Mouse (Mus musculus) G1E (cell line): ENCODE results near the gene Xkr7. TPM values are rescaled to one million over a fixed set of nuclear protein-coding genes. Genes with fewer than 3 reads are reported as not detected.

ENCODE experiments used
- ATAC-seq: 2 replicates; pipeline ENCODE4 v1.8.0; 2016; ENCODE audit warnings: mild to moderate bottlenecking; ENCODE audit not compliant: insufficient number of reproducible peaks, poor library complexity, low FRiP score, severe bottlenecking; ENCODE audit errors: extremely low read depth
- DNase-seq: peaks from one replicate; pipeline ENCODE4 v3.0.0; 2012; ENCODE audit warnings: low spot score
- H3K27me3 ChIP-seq: 2 replicates; pipeline ENCODE4 v1.6.1; 2012; ENCODE audit warnings: mild to moderate bottlenecking, low read length, inconsistent platforms; ENCODE audit not compliant: insufficient read depth
- H3K36me3 ChIP-seq: replicated peaks from 2 replicates; pipeline ENCODE3; 2012; ENCODE audit warnings: mild to moderate bottlenecking, inconsistent platforms
- H3K4me1 ChIP-seq: 2 replicates; pipeline ENCODE4 v1.6.1; 2012; ENCODE audit warnings: low read depth, low read length, inconsistent platforms, mixed read lengths; ENCODE audit not compliant: insufficient read depth
- H3K4me3 ChIP-seq: 2 replicates; pipeline ENCODE4 v1.5.1; 2012; ENCODE audit warnings: low read depth, mild to moderate bottlenecking, inconsistent platforms, low read length, moderate library complexity, mixed read lengths
- H3K9me3 ChIP-seq: replicated peaks from 2 replicates; pipeline ENCODE4 v1.6.1; 2012; ENCODE audit warnings: inconsistent platforms
- CTCF ChIP-seq: IDR thresholded peaks from 2 replicates; pipeline ENCODE4 v1.5.1; 2012; ENCODE audit warnings: low read depth, low read length, inconsistent platforms, mixed read lengths
- GATA1 ChIP-seq: IDR thresholded peaks from 2 replicates; pipeline ENCODE4 v1.6.1; 2012; ENCODE audit warnings: borderline replicate concordance, low read length, inconsistent platforms, mixed read lengths
- GATA2 ChIP-seq: IDR thresholded peaks from 2 replicates; pipeline ENCODE4 v1.6.1; 2012; ENCODE audit warnings: low read depth, low read length, inconsistent platforms, borderline replicate concordance
- POLR2AphosphoS5 ChIP-seq: IDR thresholded peaks from 2 replicates; pipeline ENCODE4 v1.6.1; 2012; ENCODE audit warnings: low read depth, low read length, inconsistent platforms; ENCODE audit not compliant: insufficient replicate concordance
- TAL1 ChIP-seq: conservative IDR thresholded peaks from 2 replicates; pipeline ENCODE4 v1.6.1; 2012; ENCODE audit warnings: low read depth, low read length, inconsistent platforms, mixed read lengths
- polyA plus RNA-seq: library from polyadenylated mRNA; stranded (reverse); fragments of >175 nt; gene quantifications from 2 replicates; pipeline ENCODE4 v1.2.3, GENCODE M21; 2012
- total RNA-seq, 2 experiments: library from RNA; stranded (forward) in 1 of 2; stranded (reverse) in 1 of 2; fragments of 200-1000 nt in 1 of 2; fragments of >200 nt in 1 of 2; fragmentation: Nextera tagmentation in 1 of 2; gene quantifications; 2 replicates each; pipeline ENCODE4 v1.2.3; 2014 to 2017

The Xkr7 gene
- total and polyA plus RNA-seq, 3 experiments = 0.05 TPM; not detected in 2

- no peaks in the 10 kb centered on the region for H3K36me3 ChIP-seq
- H3K4me3 ChIP-seq = no peak overlapping the region
- H3K9me3 ChIP-seq = no peaks in the 10 kb centered on the region
- H3K4me1 ChIP-seq = no peaks in the 10 kb centered on the region
- TF ChIP-seq CTCF (no peak), GATA1 (no peak), POLR2AphosphoS5 (no peak), GATA2 (no peak), TAL1 (no peak)
- ATAC-seq (no peak), DNase-seq (no peak)
- peaks cover 32% of the 10 kb centered on the region for H3K27me3 ChIP-seq
These were observed 23.7 kb downstream of the Xkr7 start for GRCm38 (mm10) chr2:153055270-153055920.

DNA sequence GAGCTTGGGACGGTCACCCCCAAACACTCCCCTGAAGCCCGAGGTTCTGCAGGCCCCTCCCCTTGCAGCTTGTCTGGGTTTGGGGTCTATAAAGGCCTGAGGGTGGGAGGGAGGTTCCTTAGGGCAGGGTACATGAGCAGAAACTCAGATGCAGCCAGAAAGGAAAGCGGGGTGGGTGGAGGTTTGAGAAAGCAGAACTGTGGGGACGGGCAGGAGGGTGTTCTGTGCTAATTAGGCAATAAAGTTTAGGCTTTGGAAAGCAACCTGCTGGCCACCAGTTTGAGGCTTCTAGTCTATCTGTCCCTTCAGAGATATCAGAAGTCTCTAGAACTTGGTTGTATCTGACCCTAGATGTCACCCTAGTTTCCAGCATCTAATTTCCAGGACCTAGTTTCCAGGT lies 26.7 kb downstream of the Xkr7 start:
- Histone ChIP-seq H3K27me3 (peaks cover 34% of the 10 kb centered on the region), H3K9me3 (no peaks in the 10 kb centered on the region), H3K4me1 (no peaks in the 10 kb centered on the region), H3K36me3 (no peaks in the 10 kb centered on the region), H3K4me3 (no peak overlapping the region)
- no peak for DNase-seq
- TF ChIP-seq GATA1 (no peak), TAL1 (no peak), GATA2 (no peak), POLR2AphosphoS5 (no peak), CTCF (no peak)
- no peak for ATAC-seq

DNA sequence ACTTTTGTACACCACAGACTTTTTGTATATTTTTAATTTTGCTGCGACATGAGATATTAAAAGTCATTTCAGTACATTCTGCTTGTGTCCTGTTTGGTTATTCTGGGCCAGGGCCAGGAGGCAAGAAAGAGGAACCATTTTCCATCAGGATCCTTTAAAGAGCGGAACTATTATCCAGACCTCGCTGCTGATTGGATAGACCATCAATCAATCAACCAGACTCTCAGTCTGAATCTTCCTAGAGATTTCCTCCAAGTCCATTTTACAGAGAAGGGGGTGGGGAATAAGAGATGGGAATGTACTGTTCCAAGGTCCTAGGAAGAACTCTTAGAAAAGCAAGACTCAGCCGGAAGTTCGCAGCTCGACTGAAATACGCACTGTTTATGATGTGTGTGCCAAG lies 28.6 kb downstream of the Xkr7 start:
- Histone ChIP-seq H3K4me1 (no peaks in the 10 kb centered on the region), H3K27me3 (peaks cover 44% of the 10 kb centered on the region), H3K9me3 (no peaks in the 10 kb centered on the region), H3K36me3 (no peaks in the 10 kb centered on the region), H3K4me3 (no peak overlapping the region)
- ATAC-seq = no peak
- TF ChIP-seq GATA1 = no peak
- TF ChIP-seq GATA2 = no peak
- no peak for TF ChIP-seq POLR2AphosphoS5
- TF ChIP-seq TAL1 = no peak
- no peak for TF ChIP-seq CTCF
- no peak for DNase-seq

GRCm38 (mm10) chr2:153063394-153063793 lies 31.7 kb downstream of the Xkr7 start:
- Histone ChIP-seq H3K36me3 (no peaks in the 10 kb centered on the region), H3K4me3 (no peak overlapping the region), H3K9me3 (no peaks in the 10 kb centered on the region), H3K27me3 (peaks cover 48% of the 10 kb centered on the region), H3K4me1 (no peaks in the 10 kb centered on the region)
- no peak for TF ChIP-seq GATA1
- no peak for TF ChIP-seq GATA2
- TF ChIP-seq TAL1 = no peak
- no peak for TF ChIP-seq CTCF
- TF ChIP-seq POLR2AphosphoS5 = no peak
- DNase-seq = no peak
- ATAC-seq = no peak

DNA sequence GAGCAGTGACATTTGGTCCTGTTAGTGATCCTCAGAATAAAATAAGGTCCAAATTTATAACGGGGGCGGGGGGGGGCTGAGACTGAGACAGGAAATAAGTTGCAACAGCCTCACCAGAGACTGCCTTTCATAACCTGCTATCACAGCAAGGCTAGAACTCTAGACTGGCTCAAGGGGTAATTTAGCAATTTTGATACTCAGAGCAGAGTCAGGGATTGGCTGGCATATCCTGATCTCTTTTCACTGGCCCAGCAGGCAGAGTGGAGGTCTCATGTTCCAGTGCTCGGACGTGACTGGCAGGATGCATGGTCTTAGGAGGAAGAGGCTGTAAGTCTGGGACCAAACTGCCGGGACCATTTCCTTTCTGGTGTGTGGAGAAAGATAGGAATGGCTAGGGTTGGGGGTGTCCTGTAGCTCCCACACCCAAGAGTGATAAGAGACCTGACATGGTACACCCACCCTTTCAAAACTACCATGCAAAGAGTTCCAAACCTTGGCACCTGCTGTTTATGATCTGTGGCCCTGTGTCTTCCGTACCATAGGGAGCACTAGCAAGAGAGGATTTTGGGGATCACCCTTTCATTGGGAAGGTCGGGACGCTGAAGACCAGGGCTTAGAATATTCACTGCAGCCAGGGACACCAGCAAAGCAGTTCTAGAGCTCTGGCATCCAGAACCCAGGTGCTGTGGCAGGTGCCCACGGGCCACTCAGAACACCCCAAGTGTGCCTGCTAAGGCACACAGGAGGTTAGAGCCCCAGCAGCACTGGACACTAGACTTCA lies 32.7 kb downstream of the Xkr7 start:
- ATAC-seq = no peak
- H3K9me3 ChIP-seq = no peaks in the 10 kb centered on the region
- peaks cover 46% of the 10 kb centered on the region for H3K27me3 ChIP-seq
- H3K36me3 ChIP-seq = no peaks in the 10 kb centered on the region
- DNase-seq = no peak
- H3K4me1 ChIP-seq = no peaks in the 10 kb centered on the region
- TF ChIP-seq POLR2AphosphoS5 (no peak), GATA2 (no peak), TAL1 (no peak), CTCF (no peak)
- H3K4me3 ChIP-seq = no peak overlapping the region

DNA sequence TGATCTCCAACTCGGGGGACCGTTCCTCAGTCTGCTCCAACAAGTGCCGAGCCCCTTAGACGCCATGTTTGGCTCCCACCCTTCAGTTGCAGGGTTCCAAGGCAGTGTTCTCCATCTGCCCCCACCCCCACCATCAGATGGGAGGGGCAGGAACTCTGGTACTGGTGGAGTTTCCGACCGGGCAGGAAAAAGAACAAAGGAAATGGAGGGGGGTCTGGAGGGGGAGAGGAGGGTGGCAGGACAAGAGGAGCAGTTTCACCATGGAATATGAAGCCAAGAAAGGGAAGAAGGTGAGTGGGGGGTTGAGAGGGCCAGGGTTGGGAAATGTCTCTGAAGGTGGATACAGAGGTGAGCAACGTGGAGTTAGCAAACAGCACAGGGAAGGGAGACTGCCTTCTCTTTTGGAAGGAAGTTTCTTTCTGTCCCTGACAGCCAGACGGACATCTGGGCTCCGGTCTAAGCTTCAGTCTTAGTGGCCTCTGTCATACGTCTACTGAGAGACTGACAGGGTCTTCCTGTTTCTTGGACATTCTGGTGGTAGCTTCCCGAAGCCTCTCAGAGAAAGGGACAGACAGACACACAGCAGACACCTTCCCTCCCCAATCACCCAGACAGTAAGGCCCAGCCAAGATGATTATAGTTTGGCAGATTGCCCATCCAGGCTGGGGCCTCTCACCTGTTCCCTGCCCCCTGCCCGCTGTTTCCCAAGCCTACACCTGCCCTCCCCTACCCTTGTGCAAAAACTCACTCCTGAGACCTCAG lies 34.3 kb downstream of the Xkr7 start, which contains the start of gene Ccm2l:
Gene Ccm2l, plus strand, starts transcription at position 209 of the 762 bp plus-strand sequence.
- no peak within 1 kb of the TSS for H3K4me3 ChIP-seq
- peaks cover 44% of the 10 kb centered on the region for H3K27me3 ChIP-seq

More for the DNA sequence above, 34.3 kb downstream of the Xkr7 start, which contains the start of gene Ccm2l:
- DNase-seq (no peak), ATAC-seq (no peak)
- TF ChIP-seq POLR2AphosphoS5 (no peak), TAL1 (no peak), GATA2 (no peak), CTCF (no peak), GATA1 (no peak)
- Histone ChIP-seq H3K9me3 (no peaks in the 10 kb centered on the region), H3K4me1 (no peaks in the 10 kb centered on the region), H3K36me3 (no peaks in the 10 kb centered on the region)
